Mouse (Mus musculus) embryonic facial prominence, embryonic 14.5 days (tissue): ENCODE data around the gene Ubqln1. TPM values are rescaled to one million over a fixed set of nuclear protein-coding genes. Genes with fewer than 3 reads are reported as not detected.
A peak's percentile ranks its signal among the peaks of the same experiment; 100 is the strongest.

Experiments used
- ATAC-seq: fragments of 200-750 bp; cut with Nextera tagmentation; 2 replicates; pipeline ENCODE4 v1.8.0; 2017; ENCODE audit warnings: low read depth, moderate number of reproducible peaks, moderate TSS enrichment
- DNase-seq: peaks from one replicate; pipeline ENCODE4 v3.0.0-alpha.2; 2015; ENCODE audit warnings: low spot score
- H3K27ac ChIP-seq: fragments of 300-500 bp; sonication (generic); replicated peaks from 2 replicates; pipeline ENCODE4 v1.5.1; 2014; ENCODE audit warnings: low read depth, mild to moderate bottlenecking, low read length, moderate library complexity
- H3K27me3 ChIP-seq: fragments of 300-500 bp; sonication (generic); replicated peaks from 2 replicates; pipeline ENCODE4 v1.6.1; 2014; ENCODE audit warnings: low read length; ENCODE audit not compliant: control insufficient read depth, insufficient read depth
- H3K36me3 ChIP-seq: fragments of 300-500 bp; sonication (generic); 2 replicates; pipeline ENCODE4 v1.6.1; 2014; ENCODE audit warnings: low read length, mixed read lengths; ENCODE audit not compliant: control insufficient read depth, insufficient read depth
- H3K4me1 ChIP-seq: fragments of 300-500 bp; sonication (generic); 2 replicates; pipeline ENCODE4 v1.6.1; 2014; ENCODE audit warnings: antibody characterized with exemption, low read length; ENCODE audit not compliant: control insufficient read depth, insufficient read depth
- H3K4me2 ChIP-seq: fragments of 300-500 bp; sonication (generic); 2 replicates; pipeline ENCODE4 v1.6.1; 2014; ENCODE audit warnings: low read depth, mild to moderate bottlenecking, low read length, moderate library complexity, mixed read lengths
- H3K4me3 ChIP-seq: fragments of 300-500 bp; sonication (generic); 2 replicates; pipeline ENCODE4 v1.5.1; 2014; ENCODE audit warnings: low read depth, mild to moderate bottlenecking, low read length
- H3K9ac ChIP-seq: fragments of 300-500 bp; sonication (generic); 2 replicates; pipeline ENCODE4 v1.6.1; 2014; ENCODE audit warnings: low read depth, mild to moderate bottlenecking, low read length, moderate library complexity, mixed read lengths
- H3K9me3 ChIP-seq: fragments of 300-500 bp; sonication (generic); 2 replicates; pipeline ENCODE4 v1.6.1; 2016; ENCODE audit warnings: low read length; ENCODE audit not compliant: control insufficient read depth
- WGBS: fragments of 180-500 bp; shearing (Covaris S2); extraction: QIAGEN DNeasy Blood & Tissue Kit; methylation state at CpG from one replicate; pipeline ENCODE4 v1.1.7; 2014; 5-methylcytosine and 5-hydroxymethylcytosine counted together
- polyA plus RNA-seq: library from polyadenylated mRNA; unstranded; fragments of >200 nt; fragmentation: Nextera tagmentation; extraction: Ambion mirVana; gene quantifications from 2 replicates; pipeline ENCODE4 v1.2.1, GENCODE M21; 2014

Gene Ubqln1
- polyA plus RNA-seq, 1 experiment from 2014 or later = 91.9 TPM

DNA sequence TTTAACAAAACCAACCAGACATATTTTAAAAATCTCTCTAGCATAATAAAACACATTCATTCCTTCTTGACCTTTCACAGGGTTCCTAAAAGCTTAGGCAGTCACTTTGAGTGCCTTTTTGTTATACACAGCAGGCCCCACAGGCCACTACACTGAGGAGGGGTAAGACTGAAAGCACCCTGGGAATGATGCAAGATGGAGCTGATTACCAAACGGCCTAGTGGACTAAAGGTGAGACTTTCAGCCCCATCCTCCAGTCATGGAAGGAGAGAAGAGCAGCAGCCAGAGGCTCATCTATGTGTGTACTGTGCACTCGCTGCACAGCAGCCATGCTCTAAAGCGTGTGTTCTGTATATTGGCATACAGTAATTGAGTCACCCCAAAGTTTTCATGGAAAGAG is 20.5 kb downstream of the Ubqln1 start:
- Histone ChIP-seq H3K4me1 (no peaks in the 10 kb centered on the region), H3K4me3 (no peak overlapping the region), H3K9me3 (no peaks in the 10 kb centered on the region), H3K27me3 (no peaks in the 10 kb centered on the region), H3K9ac (no peak overlapping the region), H3K27ac (no peak overlapping the region), H3K4me2 (no peak overlapping the region), H3K36me3 (peaks cover 69% of the 10 kb centered on the region)
- ATAC-seq = no peak
- WGBS = 84% methylated on average over 3 of the region's 3 CpGs
- no peak for DNase-seq

DNA sequence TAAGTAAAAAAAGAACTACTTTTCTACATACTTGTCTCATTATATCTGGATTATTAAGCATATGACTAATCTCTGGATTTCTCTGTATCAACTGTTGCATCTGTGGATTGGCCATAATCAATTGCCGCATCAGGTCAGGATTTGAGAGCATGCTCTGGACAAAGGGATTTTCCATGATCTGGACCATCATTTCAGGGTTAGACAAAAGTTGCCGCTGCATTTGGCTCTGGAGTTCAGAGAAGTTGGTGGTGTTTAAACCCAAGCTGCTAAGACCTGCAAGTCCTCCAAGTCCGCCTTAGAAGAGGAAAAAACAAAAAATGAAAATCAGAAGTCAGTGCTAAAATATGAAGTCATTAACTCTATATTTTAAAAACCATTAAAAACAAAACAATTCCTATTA is 22.2 kb downstream of the Ubqln1 start:
- Histone ChIP-seq H3K4me1 (no peaks in the 10 kb centered on the region), H3K36me3 (peaks cover 77% of the 10 kb centered on the region), H3K27ac (no peak overlapping the region), H3K9me3 (no peaks in the 10 kb centered on the region), H3K27me3 (no peaks in the 10 kb centered on the region), H3K4me2 (no peak overlapping the region), H3K9ac (no peak overlapping the region), H3K4me3 (no peak overlapping the region)
- no peak for ATAC-seq
- no peak for DNase-seq
- WGBS = 96% methylated on average over 3 of the region's 3 CpGs

DNA sequence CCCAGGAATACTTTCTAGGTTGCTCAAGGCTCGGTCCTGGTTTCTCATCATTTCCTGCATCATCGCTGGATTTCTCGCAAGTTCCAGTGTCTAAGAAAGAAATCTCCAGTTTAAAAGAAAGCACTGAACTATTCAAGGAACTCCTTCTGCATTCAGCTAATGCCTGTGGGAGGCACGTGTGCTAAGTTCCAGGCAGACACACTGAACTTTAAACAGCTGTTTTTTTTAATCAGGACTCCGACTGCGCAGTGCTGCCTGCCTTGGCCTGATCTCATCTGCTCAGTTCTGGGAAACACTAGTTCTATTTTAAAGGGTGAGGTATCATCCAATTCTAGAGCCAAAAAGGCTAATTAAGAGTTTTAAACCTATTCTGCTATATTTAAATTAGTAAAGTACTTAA is 23.3 kb downstream of the Ubqln1 start:
- Histone ChIP-seq H3K27me3 (no peaks in the 10 kb centered on the region), H3K4me2 (no peak overlapping the region), H3K36me3 (peaks cover 76% of the 10 kb centered on the region), H3K9me3 (no peaks in the 10 kb centered on the region), H3K4me3 (no peak overlapping the region), H3K9ac (no peak overlapping the region), H3K27ac (no peak overlapping the region), H3K4me1 (no peaks in the 10 kb centered on the region)
- no peak for DNase-seq
- WGBS = 90% methylated on average over 6 of the region's 6 CpGs
- no peak for ATAC-seq

DNA sequence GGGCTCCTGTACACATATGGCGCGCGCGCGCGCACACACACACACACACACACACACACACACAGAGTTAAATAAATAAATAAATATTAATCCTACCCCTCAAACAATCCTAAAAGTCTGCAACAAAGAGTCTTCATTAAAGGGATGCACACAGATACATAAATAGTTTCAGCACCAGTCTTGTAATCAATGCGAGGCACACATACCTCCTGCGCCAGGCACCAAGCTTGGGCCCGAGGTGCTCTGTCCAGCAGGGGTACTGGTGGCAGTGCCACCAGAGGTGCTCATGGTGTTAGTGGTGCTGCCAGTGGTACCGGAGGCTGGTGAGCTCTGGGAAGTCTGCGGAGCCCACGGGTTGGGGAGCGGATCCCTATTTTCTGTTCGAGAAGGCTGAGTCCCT is 23.9 kb downstream of the Ubqln1 start:
- no peaks in the 10 kb centered on the region for H3K9me3 ChIP-seq
- DNase-seq = no peak
- H3K9ac ChIP-seq = no peak overlapping the region
- no peaks in the 10 kb centered on the region for H3K4me1 ChIP-seq
- ATAC-seq = no peak
- H3K36me3 ChIP-seq = peaks cover 73% of the 10 kb centered on the region
- no peak overlapping the region for H3K4me3 ChIP-seq
- no peak overlapping the region for H3K27ac ChIP-seq
- no peak overlapping the region for H3K4me2 ChIP-seq
- H3K27me3 ChIP-seq = no peaks in the 10 kb centered on the region
- 96% methylated on average over 14 of the region's 14 CpGs for WGBS

DNA sequence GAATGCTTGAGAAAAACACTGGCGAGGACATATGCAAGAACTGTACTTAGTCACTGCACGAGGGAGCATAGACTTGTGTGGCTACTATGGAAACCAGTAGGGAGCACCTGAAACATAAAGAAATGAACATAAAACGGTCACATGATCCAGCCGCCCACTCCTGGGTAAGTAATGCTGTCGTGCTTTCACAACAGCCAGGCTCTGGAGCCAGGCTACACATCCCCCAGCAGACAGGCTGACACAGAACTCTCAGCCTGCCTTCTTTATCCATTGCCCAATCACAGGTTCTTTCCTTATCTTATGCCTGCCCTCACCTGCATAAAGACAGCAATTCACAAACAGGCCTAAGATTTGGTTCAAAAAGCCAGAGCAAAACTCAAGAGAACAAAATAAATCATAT is 26.0 kb downstream of the Ubqln1 start:
- H3K27me3 ChIP-seq = no peaks in the 10 kb centered on the region
- no peak overlapping the region for H3K4me3 ChIP-seq
- H3K4me2 ChIP-seq = no peak overlapping the region
- ATAC-seq = no peak
- WGBS = 81% methylated on average over 5 of the region's 5 CpGs
- H3K9ac ChIP-seq = no peak overlapping the region
- H3K9me3 ChIP-seq = no peaks in the 10 kb centered on the region
- peaks cover 72% of the 10 kb centered on the region for H3K36me3 ChIP-seq
- H3K4me1 ChIP-seq = no peaks in the 10 kb centered on the region
- H3K27ac ChIP-seq = no peak overlapping the region
- DNase-seq = no peak

DNA sequence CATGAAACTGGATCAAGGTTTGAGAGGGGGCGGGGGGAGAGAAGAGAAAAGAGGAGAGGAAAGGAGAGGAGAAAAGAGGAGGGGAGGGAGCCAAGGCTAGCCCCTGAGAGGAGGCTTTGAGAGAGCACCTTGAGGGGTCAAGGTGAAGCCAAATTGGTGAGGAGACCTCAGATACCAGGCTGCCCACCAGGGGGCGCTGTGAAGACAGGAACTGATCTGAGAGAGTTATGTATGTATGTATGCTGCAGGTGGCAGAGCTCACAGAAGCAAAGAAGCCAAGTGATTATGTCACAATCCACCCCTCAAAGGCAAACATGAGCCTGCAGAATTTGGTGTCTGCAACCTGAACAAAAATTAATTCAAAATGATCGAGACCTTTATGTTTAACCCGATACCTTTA is 27.0 kb downstream of the Ubqln1 start:
- H3K4me3 ChIP-seq = no peak overlapping the region
- WGBS = 67% methylated on average over 4 of the region's 4 CpGs
- DNase-seq = peak; percentile 81
- peak; percentile 75 for ATAC-seq
- H3K4me1 ChIP-seq = no peaks in the 10 kb centered on the region
- H3K36me3 ChIP-seq = peaks cover 70% of the 10 kb centered on the region
- no peak overlapping the region for H3K4me2 ChIP-seq
- H3K27ac ChIP-seq = no peak overlapping the region
- no peaks in the 10 kb centered on the region for H3K27me3 ChIP-seq
- no peak overlapping the region for H3K9ac ChIP-seq
- no peaks in the 10 kb centered on the region for H3K9me3 ChIP-seq

DNA sequence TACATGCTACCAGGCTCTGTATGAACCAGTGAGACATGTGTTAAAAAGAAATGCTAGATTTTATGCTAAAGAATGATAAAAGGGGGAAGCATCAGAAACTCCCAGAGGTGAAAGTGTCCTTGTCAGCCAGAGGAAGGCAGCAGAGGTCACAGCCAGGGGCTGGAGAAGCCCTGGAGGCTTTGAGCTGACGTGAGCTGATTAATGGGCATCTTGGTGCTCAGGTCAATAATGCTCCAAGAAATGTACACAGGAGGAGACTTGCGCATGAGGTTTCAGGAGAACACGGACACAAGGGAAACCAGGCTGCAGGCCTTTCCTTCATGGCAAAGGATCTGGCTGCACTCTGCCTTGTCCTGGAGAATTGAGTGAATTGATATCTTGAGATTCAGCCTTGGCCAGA is 27.7 kb downstream of the Ubqln1 start:
- ATAC-seq (no peak), DNase-seq (no peak)
- 84% methylated on average over 3 of the region's 3 CpGs for WGBS
- Histone ChIP-seq H3K36me3 (peaks cover 71% of the 10 kb centered on the region), H3K9ac (no peak overlapping the region), H3K4me3 (no peak overlapping the region), H3K27ac (no peak overlapping the region), H3K4me1 (no peaks in the 10 kb centered on the region), H3K27me3 (no peaks in the 10 kb centered on the region), H3K4me2 (no peak overlapping the region), H3K9me3 (no peaks in the 10 kb centered on the region)

DNA sequence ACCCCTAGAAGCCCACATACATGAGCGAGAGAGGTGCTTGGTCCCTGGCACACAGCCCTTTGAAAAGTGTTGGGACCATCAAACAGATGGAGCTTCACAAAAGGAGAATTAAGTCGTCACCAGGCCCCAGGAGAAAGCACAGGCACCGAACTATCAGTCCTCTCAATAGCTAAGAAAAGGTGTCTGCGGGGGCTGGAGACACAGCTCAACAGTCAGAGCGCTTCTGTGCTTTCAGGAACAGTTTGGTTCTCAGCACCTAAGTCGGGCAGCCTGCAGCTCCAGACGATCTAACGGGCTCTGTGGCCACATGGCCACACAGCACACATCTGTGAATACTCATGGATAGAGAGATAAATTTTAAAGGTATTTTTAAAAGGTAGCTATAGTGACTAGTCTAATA is 29.2 kb downstream of the Ubqln1 start:
- Histone ChIP-seq H3K4me2 (no peak overlapping the region), H3K27me3 (no peaks in the 10 kb centered on the region), H3K4me1 (no peaks in the 10 kb centered on the region), H3K4me3 (no peak overlapping the region), H3K27ac (no peak overlapping the region), H3K9me3 (no peaks in the 10 kb centered on the region), H3K36me3 (peaks cover 70% of the 10 kb centered on the region), H3K9ac (no peak overlapping the region)
- 91% methylated on average over 8 of the region's 8 CpGs for WGBS
- ATAC-seq = no peak
- DNase-seq = no peak

DNA sequence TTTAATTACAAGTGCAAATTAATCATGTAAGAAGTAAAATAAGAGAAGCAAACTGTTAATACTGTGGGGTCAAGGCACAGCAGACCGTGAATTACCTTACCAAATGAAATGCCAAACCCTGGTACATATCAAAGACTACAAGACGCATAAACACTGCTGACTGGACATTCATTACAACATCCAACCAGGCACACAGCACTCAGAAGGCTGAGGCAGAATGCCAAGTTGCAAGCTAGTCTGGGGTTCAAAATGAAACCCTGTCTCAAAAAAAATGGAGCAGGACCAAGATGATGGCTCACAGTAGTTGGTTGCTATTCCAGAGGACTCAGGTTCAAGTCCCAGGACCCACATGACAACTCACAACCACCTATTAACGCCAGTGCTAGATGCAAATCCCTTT is 31.3 kb downstream of the Ubqln1 start:
- Histone ChIP-seq H3K9me3 (no peaks in the 10 kb centered on the region), H3K4me2 (no peak overlapping the region), H3K27me3 (no peaks in the 10 kb centered on the region), H3K36me3 (peaks cover 71% of the 10 kb centered on the region), H3K9ac (no peak overlapping the region), H3K4me3 (no peak overlapping the region), H3K27ac (no peak overlapping the region), H3K4me1 (no peaks in the 10 kb centered on the region)
- WGBS = 85% methylated on average over 3 of the region's 3 CpGs
- DNase-seq (no peak), ATAC-seq (no peak)
